9 mouse cellular contexts compared by ENCODE assay signal in genomic region chr7:34811060-34811459, GRCm38 (mm10). TPM values are rescaled to one million over a fixed set of nuclear protein-coding genes. Genes with fewer than 3 reads are reported as not detected.
A peak's percentile ranks its signal among the peaks of the same experiment; 100 is the strongest.
DNase-seq lines count a peak whose midpoint lies in the region; ATAC-seq and TF ChIP-seq lines count a peak whose summit lies in the region.
"Had no signal": no experiment of that assay in that cellular context is flagged by ENCODE, and none has a peak within 500 bp of the region (broad histone marks: within the 10 kb centered on the region; RNA-seq: fewer than 3 reads in every experiment).

No protein-coding gene starts in this region.

- no peak overlapping the region for H3K27ac ChIP-seq in heart, embryonic 12.5 days (ENCODE audit: poor library complexity, severe bottlenecking)
- no peak overlapping the region for H3K27ac ChIP-seq in ES-E14 (ENCODE audit: insufficient read depth, low read depth, low read length, poor library complexity, severe bottlenecking)
- H3K27ac ChIP-seq in hindbrain, embryonic 10.5 days = peak overlapping the region; percentile 87; the same call in 1 of the 2 replicates
- no peak overlapping the region for H3K27ac ChIP-seq in midbrain, embryonic 10.5 days (replicated peaks)

- no peak for DNase-seq in heart, postnatal 10 days
- DNase-seq in ES-E14 (ENCODE audit: low read depth, low spot score) = no peak
- no peak for DNase-seq in hindbrain, embryonic 10.5 days (ENCODE audit: low spot score)
- DNase-seq in midbrain, embryonic 10.5 days (ENCODE audit: low spot score) = peak; percentile 19
- no peak for DNase-seq in adrenal gland, postnatal 14 days
- no peak for DNase-seq in layer of hippocampus, postnatal 10 days (ENCODE audit: low spot score in 2 of 2)
- no peak for DNase-seq in adrenal gland, adult 2 months

- H3K36me3 ChIP-seq in heart, embryonic 12.5 days = no peaks in the 10 kb centered on the region
- H3K36me3 ChIP-seq in ES-E14 (ENCODE audit: control insufficient read depth, insufficient read depth, low read length, poor library complexity, severe bottlenecking) = no peaks in the 10 kb centered on the region
- no peaks in the 10 kb centered on the region for H3K36me3 ChIP-seq in hindbrain, embryonic 10.5 days
- H3K36me3 ChIP-seq in midbrain, embryonic 10.5 days = no peaks in the 10 kb centered on the region

- H3K4me3 ChIP-seq in heart, embryonic 12.5 days = peak overlapping the region; percentile 70
- peak overlapping the region; percentile 74 to 75; a peak in 3 of 4 replicates for H3K4me3 ChIP-seq in ES-E14 (ENCODE audit: insufficient read depth in 1 of 2, low read depth in 1 of 2, low read length in 2 of 2, poor library complexity in 1 of 2, severe bottlenecking in 1 of 2)
- peak overlapping the region; percentile 71 for H3K4me3 ChIP-seq in hindbrain, embryonic 10.5 days
- peak overlapping the region; percentile 73 for H3K4me3 ChIP-seq in midbrain, embryonic 10.5 days

- H3K27me3 ChIP-seq in heart, embryonic 12.5 days (replicated peaks) = peaks cover 79% of the 10 kb centered on the region
- H3K27me3 ChIP-seq in hindbrain, embryonic 10.5 days (ENCODE audit: insufficient read depth, poor library complexity, severe bottlenecking) = peaks cover 86% of the 10 kb centered on the region
- H3K27me3 ChIP-seq in midbrain, embryonic 10.5 days (ENCODE audit: low read depth, poor library complexity, severe bottlenecking) = peaks cover 85% of the 10 kb centered on the region

- in situ Hi-C loops in ES-E14 (cut with MboI; ENCODE audit: low sequenced_read_pairs in 2 of 2, unreplicated experiment in 2 of 2) = no loop called here

- H3K4me1 ChIP-seq in heart, embryonic 12.5 days (replicated peaks) = peaks cover 24% of the 10 kb centered on the region
- peaks cover 0 to 3% of the 10 kb centered on the region in 2 experiments; a peak in 3 of 4 replicates for H3K4me1 ChIP-seq in ES-E14 (ENCODE audit: control insufficient read depth in 2 of 2, insufficient read depth in 2 of 2, low read length in 2 of 2, poor library complexity in 1 of 2)
- peaks cover 56% of the 10 kb centered on the region for H3K4me1 ChIP-seq in hindbrain, embryonic 10.5 days (replicated peaks)
- H3K4me1 ChIP-seq in midbrain, embryonic 10.5 days = peaks cover 37% of the 10 kb centered on the region

- WGBS in heart, embryonic 12.5 days = 4% methylated on average over 10 of the region's 10 CpGs
- WGBS in hindbrain, embryonic 10.5 days = 3% methylated on average over 10 of the region's 10 CpGs
- 3% methylated on average over 10 of the region's 10 CpGs for WGBS in midbrain, embryonic 10.5 days

- intact Hi-C loops in heart, postnatal 10 days (cut with DNase I) = no loop called here

- H3K9ac ChIP-seq in heart, embryonic 12.5 days = peak overlapping the region; percentile 63; the same call in 1 of the 2 replicates
- H3K9ac ChIP-seq in ES-E14 (ENCODE audit: insufficient read depth, low read depth, low read length, poor library complexity, severe bottlenecking) = no peak overlapping the region

- no peak for ATAC-seq in heart, embryonic 12.5 days (ENCODE audit: insufficient number of reproducible peaks, low FRiP score)

- no peaks in the 10 kb centered on the region for H3K9me3 ChIP-seq in heart, embryonic 12.5 days (replicated peaks)
- H3K9me3 ChIP-seq in ES-E14 (ENCODE audit: control insufficient read depth, insufficient read depth, low read depth, low read length) = no peaks in the 10 kb centered on the region
- peaks cover 4% of the 10 kb centered on the region for H3K9me3 ChIP-seq in hindbrain, embryonic 10.5 days
- no peaks in the 10 kb centered on the region for H3K9me3 ChIP-seq in midbrain, embryonic 10.5 days (replicated peaks)

- H3K4me2 ChIP-seq in heart, embryonic 12.5 days = peak overlapping the region; percentile 98

TF ChIP-seq in ES-E14, 5 proteins besides CTCF, POLR2A, EP300 and RAD21:
- TF ChIP-seq MAFK (IDR thresholded peaks at IDR 0.05; ENCODE audit: insufficient read depth, low read depth, low read length) (no peak), ZC3H11A (IDR thresholded peaks at IDR 0.05; ENCODE audit: borderline replicate concordance, low read depth, low read length) (no peak), CHD2 (IDR thresholded peaks at IDR 0.05; ENCODE audit: low read depth, low read length) (no peak), ZNF384 (IDR thresholded peaks at IDR 0.05; ENCODE audit: low read depth, low read length) (no peak), HCFC1 (IDR thresholded peaks at IDR 0.05; ENCODE audit: borderline replicate concordance, insufficient read depth, low read length) (no peak)

RNA-seq across cellular contexts. Expression of gene Chst8, which starts 1.5 kb away (rescaled TPM):
- polyA plus RNA-seq in heart, embryonic 12.5 days (2016; fragmentation: Nextera tagmentation; extraction: Ambion mirVana) = 1.1 and 1.4 TPM in 2 replicates
- total RNA-seq in heart, postnatal 10 days (2021) = under 1 TPM; 0.25 to 0.65 TPM
- total RNA-seq in ES-E14 (2012; rRNA removed) = 2.7 and 3.5 TPM in 2 replicates
- 12.2 and 17.5 TPM in 2 replicates for polyA plus RNA-seq in hindbrain, embryonic 10.5 days (2016; fragmentation: Nextera tagmentation; extraction: Ambion mirVana)
- 5.3 and 9.5 TPM in 2 replicates for polyA plus RNA-seq in midbrain, embryonic 10.5 days (2016; fragmentation: Nextera tagmentation; extraction: Ambion mirVana)
- total RNA-seq in adrenal gland, postnatal 14 days (2021) = 3.8 and 7.0 TPM in 2 replicates
- total RNA-seq in layer of hippocampus, postnatal 10 days (2021) = 10 to 100 TPM; 24.0 to 34.8 TPM
- total RNA-seq in adrenal gland, adult 2 months (2021) = 10 to 100 TPM; 10.6 to 11.4 TPM
- 21.3 and 26.9 TPM in 2 replicates for polyA plus RNA-seq in adrenal gland, adult 2 months (2012; rRNA removed)
- polyA plus RNA-seq: testis, adult 2 months had no signal
